Mouse (Mus musculus) CH12.LX (cell line): Measurements from ENCODE around the gene Pms2. TPM values are rescaled to one million over a fixed set of nuclear protein-coding genes. Genes with fewer than 3 reads are reported as not detected.

Source experiments
- DNase-seq: peaks from one replicate; pipeline ENCODE4 v3.0.0-alpha.2; 2013; ENCODE audit errors: extremely low read depth
- H3K27ac ChIP-seq: 2 replicates; pipeline ENCODE4 v1.5.1; 2012; ENCODE audit warnings: low read depth, mild to moderate bottlenecking, control low read depth, moderate library complexity; ENCODE audit not compliant: insufficient read depth
- H3K27me3 ChIP-seq: replicated peaks from 2 replicates; pipeline ENCODE3; 2012; ENCODE audit warnings: inconsistent platforms
- H3K36me3 ChIP-seq, 2 experiments: replicated peaks in 1 of 2; 2 replicates each; pipeline versions ENCODE3 to v1.6.1; 2012; ENCODE audit warnings: inconsistent platforms in 1 of 2, low read length in 1 of 2, mild to moderate bottlenecking in 1 of 2, mixed read lengths in 1 of 2, moderate library complexity in 1 of 2; ENCODE audit not compliant: control insufficient read depth in 1 of 2, insufficient read depth in 1 of 2
- H3K4me1 ChIP-seq, 2 experiments: 2 replicates each; pipeline ENCODE4 v1.6.1; 2012; ENCODE audit warnings: inconsistent platforms in 1 of 2, moderate library complexity in 1 of 2; ENCODE audit not compliant: insufficient read depth in 2 of 2, control insufficient read depth in 1 of 2
- H3K4me2 ChIP-seq: 2 replicates; pipeline ENCODE4 v1.6.1; 2012; ENCODE audit warnings: low read depth, mild to moderate bottlenecking, control low read depth; ENCODE audit not compliant: poor library complexity, insufficient read depth, severe bottlenecking
- H3K4me3 ChIP-seq, 3 experiments: fragments of 150-350 bp in 1 of 3; sonication (generic) in 1 of 3; replicated peaks in 1 of 3; 2 replicates each; pipeline versions ENCODE3 to v1.5.1; 2011 to 2012; ENCODE audit warnings: low read depth in 2 of 3, low read length in 2 of 3, mild to moderate bottlenecking in 2 of 3, moderate library complexity in 2 of 3, control low read depth in 1 of 3, improper control_type of control experiment in 1 of 3, inconsistent platforms in 1 of 3, mixed read lengths in 1 of 3; ENCODE audit not compliant: poor library complexity in 1 of 3
- H3K79me2 ChIP-seq: replicated peaks from 2 replicates; pipeline ENCODE4 v1.6.1; 2012; ENCODE audit warnings: mild to moderate bottlenecking, moderate library complexity; ENCODE audit not compliant: control insufficient read depth, poor library complexity, insufficient read depth, severe bottlenecking; ENCODE audit errors: extremely low read depth
- H3K9ac ChIP-seq: 2 replicates; pipeline ENCODE4 v1.6.1; 2012; ENCODE audit warnings: low read depth, mild to moderate bottlenecking, control low read depth, moderate library complexity; ENCODE audit not compliant: insufficient read depth
- H3K9me3 ChIP-seq: replicated peaks from 2 replicates; pipeline ENCODE3; 2012; ENCODE audit warnings: low read length, inconsistent platforms, mixed read lengths
- CHD1 ChIP-seq: IDR thresholded peaks from 2 replicates; pipeline ENCODE4 v1.6.1; 2012; ENCODE audit warnings: low read depth, low read length, improper control_type of control experiment, inconsistent platforms
- CTCF ChIP-seq, 2 experiments: IDR thresholded peaks in 1 of 2; conservative IDR thresholded peaks in 1 of 2; 2 replicates each; pipeline ENCODE4 v1.5.1; 2011 to 2012; ENCODE audit warnings: low read depth in 2 of 2, low read length in 2 of 2, improper control_type of control experiment in 1 of 2, inconsistent platforms in 1 of 2, mild to moderate bottlenecking in 1 of 2, moderate library complexity in 1 of 2
- ELF1 ChIP-seq: IDR thresholded peaks from 2 replicates; pipeline ENCODE4 v1.6.1; 2014; ENCODE audit warnings: low read depth, mild to moderate bottlenecking, inconsistent platforms, low read length, improper control_type of control experiment
- ETS1 ChIP-seq: conservative IDR thresholded peaks from 2 replicates; pipeline ENCODE4 v1.6.1; 2012; ENCODE audit warnings: low read depth, mild to moderate bottlenecking, inconsistent platforms, low read length, improper control_type of control experiment, moderate library complexity
- GABPA ChIP-seq: IDR thresholded peaks from 2 replicates; pipeline ENCODE4 v1.6.1; 2012; ENCODE audit warnings: low read depth, low read length, improper control_type of control experiment, inconsistent platforms; ENCODE audit not compliant: insufficient replicate concordance
- HCFC1 ChIP-seq: IDR thresholded peaks from 2 replicates; pipeline ENCODE4 v1.6.1; 2012; ENCODE audit warnings: low read depth, mild to moderate bottlenecking, inconsistent platforms, low read length, improper control_type of control experiment
- KAT2A ChIP-seq: IDR thresholded peaks from 2 replicates; pipeline ENCODE4 v1.6.1; 2012; ENCODE audit warnings: low read length, improper control_type of control experiment, inconsistent platforms; ENCODE audit not compliant: insufficient replicate concordance
- MAFK ChIP-seq: IDR thresholded peaks from 2 replicates; pipeline ENCODE4 v1.6.1; 2011; ENCODE audit warnings: low read length, improper control_type of control experiment; ENCODE audit not compliant: insufficient replicate concordance
- MAX ChIP-seq: IDR thresholded peaks from 2 replicates; pipeline ENCODE4 v1.6.1; 2011; ENCODE audit warnings: low read length, improper control_type of control experiment
- MYC ChIP-seq: IDR thresholded peaks from 2 replicates; pipeline ENCODE4 v1.6.1; 2011; ENCODE audit warnings: low read depth, mild to moderate bottlenecking, improper control_type of control experiment, low read length
- NELFE ChIP-seq: IDR thresholded peaks from 2 replicates; pipeline ENCODE4 v1.6.1; 2011; ENCODE audit warnings: low read depth, low read length, improper control_type of control experiment
- NRF1 ChIP-seq: IDR thresholded peaks from 2 replicates; pipeline ENCODE4 v1.6.1; 2014; ENCODE audit warnings: low read depth, mild to moderate bottlenecking, inconsistent platforms, low read length, improper control_type of control experiment, moderate library complexity
- PAX5 ChIP-seq: IDR thresholded peaks from 2 replicates; pipeline ENCODE4 v1.6.1; 2012; ENCODE audit warnings: low read length, inconsistent platforms, mixed read lengths
- POLR2A ChIP-seq: IDR thresholded peaks from 2 replicates; pipeline ENCODE4 v1.6.1; 2011; ENCODE audit warnings: low read depth, mild to moderate bottlenecking, improper control_type of control experiment, low read length
- RAD21 ChIP-seq: IDR thresholded peaks from 2 replicates; pipeline ENCODE4 v1.6.1; 2011; ENCODE audit warnings: low read depth, mild to moderate bottlenecking, low read length, improper control_type of control experiment, moderate library complexity
- RCOR1 ChIP-seq: conservative IDR thresholded peaks from 2 replicates; pipeline ENCODE4 v1.6.1; 2012; ENCODE audit warnings: low read depth, mild to moderate bottlenecking, inconsistent platforms, low read length, improper control_type of control experiment
- SMC3 ChIP-seq: IDR thresholded peaks from 2 replicates; pipeline ENCODE4 v1.6.1; 2011; ENCODE audit warnings: low read depth, low read length, improper control_type of control experiment
- TBP ChIP-seq: conservative IDR thresholded peaks from 2 replicates; pipeline ENCODE4 v1.6.1; 2011; ENCODE audit warnings: low read depth, low read length, improper control_type of control experiment
- TCF12 ChIP-seq: IDR thresholded peaks from 2 replicates; pipeline ENCODE4 v1.6.1; 2014; ENCODE audit warnings: low read depth, mild to moderate bottlenecking, inconsistent platforms, low read length, improper control_type of control experiment
- UBTF ChIP-seq: IDR thresholded peaks from 2 replicates; pipeline ENCODE4 v1.6.1; 2012; ENCODE audit warnings: low read depth, mild to moderate bottlenecking, inconsistent platforms, low read length, improper control_type of control experiment, moderate library complexity
- USF1 ChIP-seq: IDR thresholded peaks from 2 replicates; pipeline ENCODE4 v1.6.1; 2014; ENCODE audit warnings: low read depth, mild to moderate bottlenecking, inconsistent platforms, low read length, improper control_type of control experiment
- USF2 ChIP-seq: conservative IDR thresholded peaks from 2 replicates; pipeline ENCODE4 v1.6.1; 2011; ENCODE audit warnings: low read depth, low read length, improper control_type of control experiment
- ZC3H11A ChIP-seq: IDR thresholded peaks from 2 replicates; pipeline ENCODE4 v1.6.1; 2012; ENCODE audit warnings: low read depth, mild to moderate bottlenecking, inconsistent platforms, low read length, improper control_type of control experiment
- ZNF384 ChIP-seq: IDR thresholded peaks from 2 replicates; pipeline ENCODE4 v1.6.1; 2012; ENCODE audit warnings: low read depth, low read length, improper control_type of control experiment, inconsistent platforms
- dilution Hi-C: fragments of 300-500 bp; cut with MboI; formaldehyde crosslinking; loops from 2 replicates; pipeline ENCODE4 v1.14.3; 2020; ENCODE audit warnings: low sequenced_read_pairs; ENCODE audit not compliant: extremely low pct_unique_long_range_greater_than_20kb, extremely low pct_ligation_motif_present
- in situ Hi-C: fragments of 300-500 bp; cut with MboI; formaldehyde crosslinking; loops from 3 replicates; pipeline ENCODE4 v1.14.3; 2019; ENCODE audit warnings: low sequenced_read_pairs, low pct_ligation_motif_present, low pct_unique_long_range_greater_than_20kb, mixed read lengths
- polyA plus RNA-seq: library from polyadenylated mRNA; unstranded; fragments of >175 nt; gene quantifications from 2 replicates; pipeline ENCODE4 v1.2.1, GENCODE M21; 2012; ENCODE audit warnings: low read depth; ENCODE audit not compliant: insufficient read length
- total RNA-seq, 2 experiments: library from RNA; depleted of rRNA; stranded (reverse); fragments of 300-350 nt in 1 of 2; fragments of >200 nt in 1 of 2; gene quantifications; 2 replicates each; pipeline ENCODE4 v1.2.3; 2012 to 2014

Pms2 gene
- total and polyA plus RNA-seq, 3 experiments, result 22.2 to 31.8 (median 25.6) TPM

GRCm38 (mm10) chr5:143917418-143917817 lies 7.7 kb downstream of the Pms2 start:
- dilution Hi-C loops, result no loop called here
- H3K36me3 ChIP-seq, result peaks cover 52 to 83% of the 10 kb centered on the region in 2 experiments

GRCm38 (mm10) chr5:143918120-143918519 lies 8.4 kb downstream of the Pms2 start:
- DNase-seq, result no peak
- peaks cover 58 to 83% of the 10 kb centered on the region in 2 experiments for H3K36me3 ChIP-seq

More at GRCm38 (mm10) chr5:143917418-143917817, 7.7 kb downstream of the Pms2 start:
- TF ChIP-seq UBTF (no peak), MYC (no peak), ZNF384 (no peak), SMC3 (peak; percentile 62), ETS1 (no peak), CTCF (conservative IDR thresholded peaks at IDR 0.05 in 1 of 2, IDR thresholded peaks at IDR 0.05 in 1 of 2; ENCODE audit: low read depth in 2 of 2, low read length in 2 of 2) (peak in 1 of 2 experiments; percentile 78; a peak in 3 of 4 replicates), RCOR1 (no peak), RAD21 (peak; percentile 75), USF2 (no peak), HCFC1 (no peak)
- Histone ChIP-seq H3K27me3 (no peaks in the 10 kb centered on the region), H3K27ac (no peak overlapping the region), H3K4me2 (no peak overlapping the region), H3K4me3 (no peak overlapping the region), H3K9ac (no peak overlapping the region), H3K9me3 (no peaks in the 10 kb centered on the region), H3K4me1 (no peaks in the 10 kb centered on the region), H3K79me2 (peaks cover 9% of the 10 kb centered on the region)
- in situ Hi-C loops, result no loop called here
- DNase-seq, result peak; percentile 46

GRCm38 (mm10) chr5:143924781-143925452 lies 15.2 kb downstream of the Pms2 start:
- Histone ChIP-seq H3K9ac (no peak overlapping the region), H3K4me1 (no peaks in the 10 kb centered on the region), H3K4me3 (no peak overlapping the region), H3K27ac (no peak overlapping the region), H3K9me3 (no peaks in the 10 kb centered on the region), H3K4me2 (no peak overlapping the region), H3K79me2 (no peaks in the 10 kb centered on the region; the same call in 1 of the 2 replicates), H3K36me3 (peaks cover 75 to 90% of the 10 kb centered on the region in 2 experiments), H3K27me3 (no peaks in the 10 kb centered on the region)
- TF ChIP-seq MAX, result no peak
- TF ChIP-seq ETS1, result no peak
- TF ChIP-seq RCOR1, result no peak
- no peak for TF ChIP-seq TCF12
- TF ChIP-seq POLR2A, result no peak
- no peak for TF ChIP-seq MAFK
- no peak for TF ChIP-seq USF1
- TF ChIP-seq RAD21, result no peak
- TF ChIP-seq PAX5, result no peak
- TF ChIP-seq ELF1, result no peak
- no peak for TF ChIP-seq ZNF384
- no peak for TF ChIP-seq TBP
- no peak for TF ChIP-seq SMC3
- no peak for TF ChIP-seq NELFE
- no peak for TF ChIP-seq GABPA
- TF ChIP-seq MYC, result no peak
- no peak for TF ChIP-seq ZC3H11A
- TF ChIP-seq CHD1, result no peak
- no peak for TF ChIP-seq NRF1
- dilution Hi-C loops (no loop called here), in situ Hi-C loops (no loop called here)
- DNase-seq, result no peak

More at GRCm38 (mm10) chr5:143918120-143918519, 8.4 kb downstream of the Pms2 start:
- no peaks in the 10 kb centered on the region for H3K4me1 ChIP-seq
- TF ChIP-seq MAFK (0 out of 2 replicates have a peak, but pooled peaks have one; percentile 49), KAT2A (no peak)
- H3K27ac ChIP-seq, result no peak overlapping the region
- H3K27me3 ChIP-seq, result no peaks in the 10 kb centered on the region
- in situ Hi-C loops, result no loop called here
- H3K9ac ChIP-seq, result no peak overlapping the region
- no peak overlapping the region for H3K4me3 ChIP-seq
- dilution Hi-C loops, result no loop called here
- peaks cover 6% of the 10 kb centered on the region for H3K79me2 ChIP-seq
- no peak overlapping the region for H3K4me2 ChIP-seq
- no peaks in the 10 kb centered on the region for H3K9me3 ChIP-seq
